Mouse (Mus musculus) MEL (cell line): ENCODE data around the gene Hecw2.

Source experiments
- CHD2 ChIP-seq: IDR thresholded peaks from 2 replicates; pipeline ENCODE4 v1.6.1; 2011; ENCODE audit warnings: low read length, improper control_type of control experiment
- TBP ChIP-seq: IDR thresholded peaks from 2 replicates; pipeline ENCODE4 v1.8.0; 2011; ENCODE audit warnings: low read depth, low read length, improper control_type of control experiment

DNA sequence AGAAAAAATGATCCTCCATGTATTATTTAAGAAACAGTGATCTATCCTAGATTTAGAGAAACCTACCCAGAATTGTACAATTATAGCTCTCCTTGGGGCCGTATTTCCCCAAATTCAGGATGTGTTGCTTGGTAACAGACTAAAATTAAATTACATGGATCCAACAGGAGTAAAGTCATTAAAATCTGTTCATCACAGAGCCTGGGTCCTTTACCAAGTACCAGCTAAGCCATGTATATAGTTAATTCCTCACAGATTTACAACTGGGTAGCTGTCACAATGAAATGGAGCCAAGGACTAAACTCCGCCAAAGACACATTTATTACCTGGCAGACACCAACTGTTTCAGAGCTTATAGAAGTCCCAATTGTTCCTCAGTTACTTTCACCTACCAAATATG lies 72.4 kb downstream of the Hecw2 start:
- TF ChIP-seq TBP (no peak), CHD2 (no peak)
